Mouse (Mus musculus) liver, adult 2 months (tissue): ENCODE data around the gene Mrpl38.

Source experiments
- CTCF ChIP-seq: fragments of 200-500 bp; IDR thresholded peaks from 2 replicates; pipeline ENCODE4 v1.5.1; 2011; ENCODE audit warnings: low read depth, low read length, control low read depth
- POLR2A ChIP-seq: fragments of 200-500 bp; IDR thresholded peaks from 2 replicates; pipeline ENCODE4 v1.6.1; 2011; ENCODE audit warnings: low read length, control low read depth; ENCODE audit not compliant: insufficient read depth; ENCODE audit errors: extremely low read depth

DNA sequence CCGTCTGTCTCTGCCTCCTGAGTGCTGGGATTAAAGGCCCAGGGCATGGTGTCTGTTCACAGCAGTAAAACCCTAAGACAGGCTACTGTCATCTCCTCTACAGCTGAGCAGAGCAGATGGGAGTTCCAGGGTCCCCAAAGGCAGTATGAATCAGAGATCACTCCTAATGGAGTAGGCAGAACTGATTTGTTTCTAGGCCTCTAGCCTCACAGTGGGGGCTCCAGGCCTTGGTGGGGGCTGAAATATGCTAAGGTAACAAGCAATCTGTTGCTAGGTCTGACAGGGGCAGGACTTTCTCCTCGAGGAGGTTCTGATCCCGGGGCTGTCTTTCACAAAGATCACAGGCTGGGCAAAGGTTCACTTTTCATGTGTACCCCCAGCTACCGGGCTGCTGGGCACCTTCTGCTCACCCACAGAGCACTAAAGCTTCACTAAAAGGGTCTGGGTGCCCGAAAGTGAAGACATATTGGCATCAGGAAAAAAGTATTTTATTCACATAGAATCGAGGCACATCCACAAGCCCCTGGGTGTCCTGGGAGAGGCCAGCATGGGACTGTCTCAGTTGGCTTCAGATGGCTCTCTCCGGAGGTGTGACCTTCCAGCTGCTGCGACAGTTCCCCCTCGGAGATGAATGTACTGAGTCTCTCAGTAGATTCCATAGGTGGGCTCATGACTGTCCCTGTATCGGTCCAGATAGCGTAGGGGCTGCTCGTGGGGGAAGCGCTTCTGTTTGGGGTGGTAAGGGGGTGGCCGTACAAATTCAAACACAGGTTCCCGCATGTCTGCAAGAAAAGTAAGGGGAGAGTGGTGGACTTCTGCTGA lies 7.1 kb downstream of the Mrpl38 start:
- no peak for TF ChIP-seq CTCF
- no peak for TF ChIP-seq POLR2A
